Mouse (Mus musculus): ENCODE results near the gene Nxn.

- TF ChIP-seq CTCF (IDR thresholded peaks at IDR 0.05; ENCODE audit: insufficient read depth, low read length) (no peak), POLR2A (IDR thresholded peaks at IDR 0.05; ENCODE audit: borderline replicate concordance, extremely low read depth, low read depth, low read length) (no peak)
These were observed 34.9 kb downstream of the Nxn start for GRCm38 (mm10) chr11:76364038-76364437.

Measured in lung, adult 2 months (tissue).